Comparison of ENCODE assay signal across 23 mouse cellular contexts in the genomic region with DNA sequence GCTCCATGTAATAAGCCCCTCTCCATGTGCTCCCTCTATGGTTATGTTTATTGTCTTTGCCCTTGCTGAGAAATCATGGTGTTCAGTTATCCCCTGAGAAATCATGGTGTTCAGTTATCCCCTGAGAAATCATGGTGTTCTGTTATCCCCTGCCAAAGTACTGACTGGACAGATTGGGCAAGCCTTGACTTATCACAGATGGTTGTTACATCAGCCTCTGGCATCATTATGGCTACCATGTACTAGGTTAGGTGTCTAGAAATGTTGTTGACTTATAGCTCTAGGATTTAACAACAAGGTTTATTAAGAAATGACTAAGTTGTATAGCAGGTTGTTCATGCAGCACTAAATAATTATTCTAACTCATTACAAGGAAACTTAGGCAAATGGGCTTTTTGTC. TPM values are rescaled to one million over a fixed set of nuclear protein-coding genes. Genes with fewer than 3 reads are reported as not detected.
DNase-seq lines count a peak whose midpoint lies in the region; ATAC-seq lines count a peak whose summit lies in the region.
"Had no signal": no experiment of that assay in that cellular context is flagged by ENCODE, and none has a peak within 500 bp of the region (broad histone marks: within the 10 kb centered on the region; RNA-seq: fewer than 3 reads in every experiment).

No protein-coding gene starts in this region.

- H3K4me2 ChIP-seq in midbrain, embryonic 13.5 days (replicated peaks): no peak overlapping the region
- no peak overlapping the region for H3K4me2 ChIP-seq in midbrain, embryonic 14.5 days (ENCODE audit: low read length)
- H3K4me2 ChIP-seq: embryonic facial prominence, embryonic 13.5 days; forebrain, embryonic 12.5 days; heart, embryonic 12.5 days; heart, embryonic 15.5 days; hindbrain, embryonic 13.5 days had no signal

- peak; percentile 32; the same call in 1 of the 2 replicates for ATAC-seq in midbrain, embryonic 13.5 days
- no peak for ATAC-seq in midbrain, embryonic 14.5 days (ENCODE audit: low FRiP score, low TSS enrichment)
- ATAC-seq: activated CD4-positive, CD25-positive, alpha-beta regulatory T cell, adult 4 months had no signal

- DNase-seq in heart, adult 11 months: peak; percentile 63
- DNase-seq in heart, adult 9 months (ENCODE audit: low spot score in 2 of 2): no peak
- no peak for DNase-seq in midbrain, embryonic 14.5 days
- DNase-seq in adipocyte (ENCODE audit: low spot score): peak; percentile 50
- no peak for DNase-seq in kidney, postnatal 10 days
- DNase-seq: adrenal gland, postnatal 14 days; cerebellum, adult 11-12 months; cerebellum, adult 8-10 months; embryo, embryonic 11 days; gastrocnemius, postnatal 10 days; gastrocnemius, postnatal 36 days; heart, postnatal 10 days; heart, postnatal 36 days had no signal

- no peaks in the 10 kb centered on the region; the same call in 1 of the 2 replicates for H3K4me1 ChIP-seq in midbrain, embryonic 13.5 days (replicated peaks)
- no peaks in the 10 kb centered on the region for H3K4me1 ChIP-seq in midbrain, embryonic 14.5 days (ENCODE audit: control insufficient read depth, insufficient read depth, low read length)
- H3K4me1 ChIP-seq: embryonic facial prominence, embryonic 10.5 days; embryonic facial prominence, embryonic 13.5 days; heart, embryonic 12.5 days; heart, embryonic 15.5 days had no signal

- no peaks in the 10 kb centered on the region for H3K27me3 ChIP-seq in midbrain, embryonic 13.5 days
- H3K27me3 ChIP-seq in midbrain, embryonic 14.5 days (ENCODE audit: control insufficient read depth, insufficient read depth, low read length): no peaks in the 10 kb centered on the region
- H3K27me3 ChIP-seq: embryonic facial prominence, embryonic 13.5 days; forebrain, embryonic 12.5 days; hindbrain, embryonic 13.5 days had no signal

- no peaks in the 10 kb centered on the region for H3K36me3 ChIP-seq in midbrain, embryonic 13.5 days
- H3K36me3 ChIP-seq in midbrain, embryonic 14.5 days (ENCODE audit: control insufficient read depth, insufficient read depth, low read length): no peaks in the 10 kb centered on the region
- H3K36me3 ChIP-seq: embryonic facial prominence, embryonic 10.5 days; embryonic facial prominence, embryonic 13.5 days; forebrain, embryonic 12.5 days; heart, embryonic 12.5 days; heart, embryonic 15.5 days; hindbrain, embryonic 10.5 days; hindbrain, embryonic 13.5 days had no signal

- no peak overlapping the region for H3K4me3 ChIP-seq in midbrain, embryonic 13.5 days (replicated peaks)
- no peak overlapping the region for H3K4me3 ChIP-seq in midbrain, embryonic 14.5 days (replicated peaks; ENCODE audit: low read depth, low read length)
- H3K4me3 ChIP-seq: embryonic facial prominence, embryonic 10.5 days; embryonic facial prominence, embryonic 13.5 days; erythroblast, embryonic 14.5 days; forebrain, embryonic 12.5 days; heart, embryonic 12.5 days; heart, embryonic 15.5 days; hindbrain, embryonic 10.5 days; hindbrain, embryonic 13.5 days had no signal

- no peak overlapping the region for H3K27ac ChIP-seq in midbrain, embryonic 13.5 days
- no peak overlapping the region for H3K27ac ChIP-seq in midbrain, embryonic 14.5 days (replicated peaks; ENCODE audit: low read depth, low read length)
- H3K27ac ChIP-seq: embryonic facial prominence, embryonic 10.5 days; embryonic facial prominence, embryonic 13.5 days; forebrain, embryonic 12.5 days; heart, embryonic 15.5 days; hindbrain, embryonic 10.5 days; hindbrain, embryonic 13.5 days had no signal

- H3K9me3 ChIP-seq in midbrain, embryonic 13.5 days: no peaks in the 10 kb centered on the region
- no peaks in the 10 kb centered on the region for H3K9me3 ChIP-seq in midbrain, embryonic 14.5 days (ENCODE audit: control insufficient read depth, low read length)
- H3K9me3 ChIP-seq: embryonic facial prominence, embryonic 10.5 days; embryonic facial prominence, embryonic 13.5 days; forebrain, embryonic 12.5 days; heart, embryonic 12.5 days; heart, embryonic 15.5 days; hindbrain, embryonic 10.5 days; hindbrain, embryonic 13.5 days had no signal

- H3K9ac ChIP-seq in midbrain, embryonic 13.5 days (replicated peaks): no peak overlapping the region
- H3K9ac ChIP-seq in midbrain, embryonic 14.5 days (replicated peaks; ENCODE audit: low read length): no peak overlapping the region
- H3K9ac ChIP-seq: embryonic facial prominence, embryonic 13.5 days; forebrain, embryonic 12.5 days; heart, embryonic 12.5 days; heart, embryonic 15.5 days; hindbrain, embryonic 13.5 days had no signal

RNA-seq across cellular contexts. Expression of a gene that starts 30.1 kb away (rescaled TPM):
- polyA plus RNA-seq in midbrain, embryonic 13.5 days (2015; fragmentation: Nextera tagmentation; extraction: Ambion mirVana): 0.30 and 0.52 TPM in 2 replicates
- polyA plus RNA-seq in midbrain, embryonic 14.5 days (2014; fragmentation: Nextera tagmentation; extraction: Ambion mirVana): 0.42 and 0.88 TPM in 2 replicates
- polyA plus RNA-seq: activated CD4-positive, CD25-positive, alpha-beta regulatory T cell, adult 4 months; erythroblast, embryonic 14.5 days had no signal

RNA-seq across cellular contexts. Expression of a gene that starts 59.5 kb away (rescaled TPM):
- 8.8 and 9.3 TPM in 2 replicates for polyA plus RNA-seq in midbrain, embryonic 13.5 days (2015; fragmentation: Nextera tagmentation; extraction: Ambion mirVana)
- 9.8 and 11.1 TPM in 2 replicates for polyA plus RNA-seq in midbrain, embryonic 14.5 days (2014; fragmentation: Nextera tagmentation; extraction: Ambion mirVana)

Comparison
In these comparisons a context has a peak if more than half of its experiments do, and no peak if none do; other contexts are left out.
1. DNase-seq: peak in heart, adult 11 months (single experiment) and adipocyte (single experiment); none in heart, adult 9 months (0 of 2), midbrain, embryonic 14.5 days (single experiment) and kidney, postnatal 10 days (single experiment).